In genomic region chr7:99781916-99782315, GRCm38 (mm10) we compare ENCODE assay signal across 33 mouse cellular contexts. TPM values are rescaled to one million over a fixed set of nuclear protein-coding genes. Genes with fewer than 3 reads are reported as not detected.
DNase-seq lines count a peak whose midpoint lies in the region; ATAC-seq and TF ChIP-seq lines count a peak whose summit lies in the region.
"Had no signal": no experiment of that assay in that cellular context is flagged by ENCODE, and none has a peak within 500 bp of the region (broad histone marks: within the 10 kb centered on the region; RNA-seq: fewer than 3 reads in every experiment).

No protein-coding gene starts in this region.

- no peak for TF ChIP-seq EP300 in liver, postnatal 0 days (IDR thresholded peaks at IDR 0.05; ENCODE audit: low read depth)

- H3K9me3 ChIP-seq in liver, postnatal 0 days (ENCODE audit: low read length): no peaks in the 10 kb centered on the region
- H3K9me3 ChIP-seq: embryonic facial prominence, embryonic 12.5 days; heart, embryonic 15.5 days; intestine, embryonic 15.5 days; neural tube, embryonic 12.5 days had no signal

- H3K9ac ChIP-seq in liver, adult 2 months (ENCODE audit: low read depth, low read length): no peak overlapping the region
- H3K9ac ChIP-seq in liver, postnatal 0 days (replicated peaks): no peak overlapping the region
- H3K9ac ChIP-seq: embryonic facial prominence, embryonic 12.5 days; forebrain, postnatal 0 days; heart, embryonic 15.5 days; intestine, embryonic 15.5 days; lung, embryonic 14.5 days; neural tube, embryonic 12.5 days had no signal

- H3K27ac ChIP-seq in liver, adult 2 months (replicated peaks; ENCODE audit: insufficient read depth, low read depth, low read length): no peak overlapping the region
- no peak overlapping the region for H3K27ac ChIP-seq in liver, postnatal 0 days (ENCODE audit: low read depth)
- H3K27ac ChIP-seq: embryonic facial prominence, embryonic 12.5 days; heart, embryonic 15.5 days; intestine, embryonic 15.5 days; neural tube, embryonic 12.5 days had no signal

- TF ChIP-seq CTCF in liver, adult 2 months (IDR thresholded peaks at IDR 0.05; ENCODE audit: low read depth, low read length): no peak
- TF ChIP-seq CTCF in liver, postnatal 0 days (IDR thresholded peaks at IDR 0.05; ENCODE audit: low read depth): no peak

- no peak overlapping the region for H3K4me3 ChIP-seq in liver, adult 2 months (ENCODE audit: insufficient read depth, low read depth, low read length)
- no peak overlapping the region for H3K4me3 ChIP-seq in liver, postnatal 0 days (ENCODE audit: low read depth, low read length)
- H3K4me3 ChIP-seq: embryonic facial prominence, embryonic 12.5 days; heart, embryonic 15.5 days; intestine, embryonic 15.5 days; neural tube, embryonic 12.5 days had no signal

- no peaks in the 10 kb centered on the region for H3K4me1 ChIP-seq in liver, adult 2 months (ENCODE audit: control insufficient read depth, insufficient read depth, low read length)
- H3K4me1 ChIP-seq in liver, postnatal 0 days (ENCODE audit: insufficient read depth): no peaks in the 10 kb centered on the region
- H3K4me1 ChIP-seq: embryonic facial prominence, embryonic 12.5 days; heart, embryonic 15.5 days; intestine, embryonic 15.5 days; neural tube, embryonic 12.5 days had no signal

- no peak for TF ChIP-seq POLR2A in liver, adult 2 months (IDR thresholded peaks at IDR 0.05; ENCODE audit: extremely low read depth, insufficient read depth, low read length)

- 58% methylated on average over 2 of the region's 2 CpGs for WGBS in liver, adult 2 months
- WGBS in liver, postnatal 0 days (ENCODE audit: insufficient replicate concordance): 61% methylated on average over 2 of the region's 2 CpGs

- no peaks in the 10 kb centered on the region for H3K79me2 ChIP-seq in liver, adult 2 months (ENCODE audit: control insufficient read depth, insufficient read depth, low read length)

- no peak overlapping the region for H3K4me2 ChIP-seq in liver, postnatal 0 days (ENCODE audit: low read depth, low read length)
- H3K4me2 ChIP-seq: embryonic facial prominence, embryonic 12.5 days; heart, embryonic 15.5 days; intestine, embryonic 15.5 days; liver, embryonic 11.5 days; lung, embryonic 14.5 days; neural tube, embryonic 12.5 days had no signal

- no peaks in the 10 kb centered on the region for H3K27me3 ChIP-seq in liver, adult 2 months (ENCODE audit: control insufficient read depth, insufficient read depth, low read length)
- H3K27me3 ChIP-seq in liver, postnatal 0 days (ENCODE audit: insufficient read depth, low read length): no peaks in the 10 kb centered on the region
- H3K27me3 ChIP-seq: embryonic facial prominence, embryonic 12.5 days; heart, embryonic 15.5 days; intestine, embryonic 15.5 days; neural tube, embryonic 12.5 days had no signal

- peak; percentile 16 for DNase-seq in liver, adult 2 months (ENCODE audit: extremely low read depth, low read depth, low spot score)
- DNase-seq in liver, postnatal 0 days: no peak
- DNase-seq in B cell, adult 2 months: peak; percentile 39 to 44
- peak; percentile 14 for DNase-seq in brain, adult 2 months (ENCODE audit: low read depth, low spot score)
- no peak for DNase-seq in gastrocnemius, adult 8-10 months (ENCODE audit: low spot score in 2 of 2)
- no peak for DNase-seq in left cerebral cortex, postnatal 4 days
- DNase-seq: adrenal gland, postnatal 14 days; cerebellum, postnatal 10 days; forebrain, postnatal 0 days; gastrocnemius, postnatal 25 days; heart, postnatal 4 days; kidney, adult 9 months; kidney, postnatal 36 days; lung, embryonic 14.5 days; midbrain, embryonic 14.5 days; right cerebral cortex, postnatal 25 days; thymus, adult 18-20 months; thymus, postnatal 36 days had no signal

- ATAC-seq in liver, postnatal 0 days: no peak
- peak; percentile 91 for ATAC-seq in megakaryocyte, adult 5-6 weeks (ENCODE audit: poor library complexity, severe bottlenecking)
- ATAC-seq: forebrain, postnatal 0 days; hindbrain, embryonic 16.5 days; intestine, embryonic 15.5 days had no signal

- intact Hi-C loops in left cerebral cortex, postnatal 4 days (cut with DNase I): loop anchor here (5.0 kb wide), 1 partner anchor 150 kb away; no protein-coding TSS in a partner anchor

- H3K36me3 ChIP-seq in liver, adult 2 months (ENCODE audit: control insufficient read depth, insufficient read depth, low read length): no peaks in the 10 kb centered on the region
- no peaks in the 10 kb centered on the region for H3K36me3 ChIP-seq in liver, postnatal 0 days (replicated peaks; ENCODE audit: insufficient read depth, low read length)
- H3K36me3 ChIP-seq: embryonic facial prominence, embryonic 12.5 days; heart, embryonic 15.5 days; intestine, embryonic 15.5 days; neural tube, embryonic 12.5 days had no signal

RNA-seq across cellular contexts. Expression of gene Olfr521, which starts 18.6 kb away (rescaled TPM):
- not detected in 2 replicates for total RNA-seq in liver, adult 2 months (2014; rRNA removed)
- polyA plus RNA-seq in liver, adult 2 months (2012; rRNA removed): not detected in 2 replicates
- polyA plus RNA-seq in liver, postnatal 0 days (2015; fragmentation: Nextera tagmentation; extraction: Ambion mirVana): not detected in 2 replicates
- not detected in 2 replicates for total RNA-seq in megakaryocyte, adult 5-6 weeks (2015)
- not detected in 2 replicates for total RNA-seq in megakaryocyte, adult 5-6 weeks (2017)
- not detected for total RNA-seq in gastrocnemius, adult 8-10 months (2022)
- total RNA-seq in left cerebral cortex, postnatal 4 days (2021): not detected
- total RNA-seq: adrenal gland, postnatal 14 days; forebrain, postnatal 0 days; gastrocnemius, postnatal 25 days; heart, adult 8-10 months; heart, postnatal 4 days; layer of hippocampus, postnatal 14 days; left cerebral cortex, adult 8-10 months; megakaryocyte-erythroid progenitor cell, adult 5-6 weeks had no signal
- polyA plus RNA-seq: embryonic facial prominence, embryonic 12.5 days; forebrain, embryonic 11.5 days; forebrain, postnatal 0 days; heart, embryonic 15.5 days; hindbrain, embryonic 16.5 days; intestine, embryonic 15.5 days; limb, embryonic 11.5 days; liver, embryonic 11.5 days; lung, embryonic 14.5 days; midbrain, embryonic 14.5 days; neural tube, embryonic 12.5 days; spleen, adult 2 months; stomach, embryonic 16.5 days had no signal

RNA-seq across cellular contexts. Expression of gene Neu3, which starts 46.3 kb away (rescaled TPM):
- 0.46 and 1.0 TPM in 2 replicates for total RNA-seq in liver, adult 2 months (2014; rRNA removed)
- 0.69 and 1.7 TPM in 2 replicates for polyA plus RNA-seq in liver, adult 2 months (2012; rRNA removed)
- 2.4 and 2.9 TPM in 2 replicates for polyA plus RNA-seq in liver, postnatal 0 days (2015; fragmentation: Nextera tagmentation; extraction: Ambion mirVana)
- 0.22 and 1.4 TPM in 2 replicates for total RNA-seq in megakaryocyte, adult 5-6 weeks (2015)
- total RNA-seq in megakaryocyte, adult 5-6 weeks (2017): 1.1 and 1.8 TPM in 2 replicates
- total RNA-seq in gastrocnemius, adult 8-10 months (2022): 1 to 10 TPM; 2.7 to 3.5 (median 2.9) TPM
- total RNA-seq in left cerebral cortex, postnatal 4 days (2021): 1 to 10 TPM; 2.4 to 2.5 TPM

RNA-seq across cellular contexts. Expression of gene Olfr520, which starts 51.8 kb away (rescaled TPM):
- not detected in 2 replicates for total RNA-seq in liver, adult 2 months (2014; rRNA removed)
- not detected in 2 replicates for polyA plus RNA-seq in liver, adult 2 months (2012; rRNA removed)
- not detected in 2 replicates for polyA plus RNA-seq in liver, postnatal 0 days (2015; fragmentation: Nextera tagmentation; extraction: Ambion mirVana)
- not detected in 2 replicates for total RNA-seq in megakaryocyte, adult 5-6 weeks (2015)
- not detected in 2 replicates for total RNA-seq in megakaryocyte, adult 5-6 weeks (2017)
- total RNA-seq in gastrocnemius, adult 8-10 months (2022): under 1 TPM in 1 of 4 experiments, not detected in 3; 0.52 TPM
- not detected for total RNA-seq in left cerebral cortex, postnatal 4 days (2021)
- total RNA-seq: adrenal gland, postnatal 14 days; forebrain, postnatal 0 days; gastrocnemius, postnatal 25 days; heart, postnatal 4 days; layer of hippocampus, postnatal 14 days; megakaryocyte-erythroid progenitor cell, adult 5-6 weeks had no signal
- polyA plus RNA-seq: embryonic facial prominence, embryonic 12.5 days; forebrain, embryonic 11.5 days; forebrain, postnatal 0 days; heart, embryonic 15.5 days; hindbrain, embryonic 16.5 days; intestine, embryonic 15.5 days; limb, embryonic 11.5 days; liver, embryonic 11.5 days; lung, embryonic 14.5 days; midbrain, embryonic 14.5 days; neural tube, embryonic 12.5 days; spleen, adult 2 months; stomach, embryonic 16.5 days had no signal

Comparison
In these comparisons a context has a peak if more than half of its experiments do, and no peak if none do; other contexts are left out.
1. DNase-seq: peak in liver, adult 2 months (single experiment), B cell, adult 2 months (2 of 2) and brain, adult 2 months (single experiment); none in liver, postnatal 0 days (single experiment), gastrocnemius, adult 8-10 months (0 of 2) and left cerebral cortex, postnatal 4 days (single experiment).